Mouse (Mus musculus): ENCODE data around the gene Pitpnc1.
A peak's percentile ranks its signal among the peaks of the same experiment; 100 is the strongest.

Gene Pitpnc1

DNA sequence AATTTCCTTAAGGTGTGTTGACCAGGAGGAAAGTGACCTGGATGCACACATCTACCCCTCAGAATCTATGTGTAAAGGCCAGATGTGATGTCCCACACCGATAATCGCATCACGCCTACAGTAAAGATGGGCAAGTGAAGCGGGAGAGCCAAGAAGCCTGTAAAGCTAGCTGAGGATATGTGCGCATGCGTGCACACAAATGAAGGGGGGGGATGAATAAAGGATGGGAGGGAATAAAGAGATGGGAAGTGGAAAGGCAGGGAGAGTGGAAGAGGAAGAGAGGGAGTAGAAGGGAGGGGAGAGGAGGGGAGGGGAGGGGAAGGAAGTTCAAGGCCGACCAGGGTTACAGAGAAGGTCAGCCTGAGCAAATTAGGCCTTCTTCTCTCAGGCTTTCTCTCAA lies 61.6 kb downstream of the Pitpnc1 start:
- no peak for DNase-seq (ENCODE audit: low read depth, low spot score)

DNA sequence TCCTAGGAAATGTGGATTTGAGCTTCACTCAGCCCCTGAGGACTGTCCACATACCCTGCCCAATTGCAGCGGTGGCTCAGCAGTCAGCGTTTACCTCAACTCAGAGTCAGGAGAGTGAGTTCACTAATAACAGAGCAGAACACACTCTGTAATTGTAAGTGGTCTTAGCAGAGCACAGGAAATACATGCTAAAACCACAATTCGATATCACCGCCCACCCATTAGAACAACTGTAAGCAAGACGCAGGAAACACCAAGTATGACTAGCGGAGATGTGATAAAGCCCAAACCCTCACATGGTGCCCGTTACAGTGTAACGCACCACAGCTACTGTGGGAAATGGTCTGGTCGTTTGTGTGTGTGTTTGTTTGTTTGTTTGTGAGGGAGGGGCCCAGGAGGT lies 62.8 kb downstream of the Pitpnc1 start:
- DNase-seq (ENCODE audit: low read depth, low spot score), result no peak

GRCm38 (mm10) chr11:107405606-107406333 lies 64.7 kb downstream of the Pitpnc1 start:
- no peak for DNase-seq (ENCODE audit: low read depth, low spot score)

DNA sequence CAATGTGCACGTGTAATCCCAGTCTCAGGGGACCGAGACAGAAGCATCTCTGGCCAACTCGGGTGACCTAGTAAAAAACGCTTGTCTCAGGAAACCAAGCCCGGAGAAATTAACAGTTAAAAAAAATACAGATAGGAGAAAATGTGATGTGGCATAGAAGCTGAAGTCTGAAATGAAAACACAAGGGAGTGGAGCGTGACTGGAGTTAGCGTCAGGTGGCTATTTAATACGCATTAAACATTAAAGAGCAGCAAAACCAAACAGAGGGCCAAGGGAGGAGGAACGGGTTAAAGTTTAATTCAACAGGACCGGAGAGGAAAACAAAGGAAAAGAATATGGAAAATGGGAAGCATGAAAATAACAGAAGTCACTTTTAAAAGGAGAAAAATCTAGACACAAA lies 67.2 kb downstream of the Pitpnc1 start:
- no peak for DNase-seq (ENCODE audit: low read depth, low spot score)

DNA sequence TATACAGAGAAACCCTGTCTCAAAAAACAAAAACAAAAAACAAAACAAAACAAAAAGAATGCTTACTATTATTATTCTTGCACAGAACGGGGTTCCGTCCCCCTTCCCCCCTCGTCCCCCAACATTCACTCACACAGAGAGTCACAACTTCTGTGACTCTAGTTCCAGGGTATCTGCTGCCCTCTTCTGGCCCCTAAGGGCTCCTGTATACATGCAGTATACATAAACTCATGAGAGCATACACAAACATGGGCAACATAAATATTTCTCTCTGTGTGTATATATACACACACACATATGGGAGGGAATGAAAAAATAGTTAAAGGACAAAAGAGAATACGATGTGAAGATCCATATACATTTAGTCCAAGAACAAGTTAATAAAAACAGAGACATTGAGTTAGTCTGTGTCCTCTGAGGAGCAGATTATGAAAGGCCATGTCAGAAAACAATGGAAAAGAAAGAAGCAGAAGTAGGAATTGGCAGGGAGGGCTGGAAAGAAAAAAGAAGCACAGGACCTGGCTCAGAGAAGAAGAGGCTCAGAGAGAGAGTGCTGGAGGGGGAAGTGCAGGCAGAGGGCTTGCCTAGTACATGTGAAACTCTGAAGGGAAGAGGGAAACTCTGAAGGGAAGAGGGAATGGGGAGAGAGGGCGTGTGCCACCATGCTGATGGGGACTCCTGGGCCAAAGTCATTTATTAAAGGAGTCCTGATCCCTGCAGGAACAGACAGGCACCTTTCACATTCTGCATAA lies 68.5 kb downstream of the Pitpnc1 start:
- DNase-seq (ENCODE audit: low read depth, low spot score), result no peak

DNA sequence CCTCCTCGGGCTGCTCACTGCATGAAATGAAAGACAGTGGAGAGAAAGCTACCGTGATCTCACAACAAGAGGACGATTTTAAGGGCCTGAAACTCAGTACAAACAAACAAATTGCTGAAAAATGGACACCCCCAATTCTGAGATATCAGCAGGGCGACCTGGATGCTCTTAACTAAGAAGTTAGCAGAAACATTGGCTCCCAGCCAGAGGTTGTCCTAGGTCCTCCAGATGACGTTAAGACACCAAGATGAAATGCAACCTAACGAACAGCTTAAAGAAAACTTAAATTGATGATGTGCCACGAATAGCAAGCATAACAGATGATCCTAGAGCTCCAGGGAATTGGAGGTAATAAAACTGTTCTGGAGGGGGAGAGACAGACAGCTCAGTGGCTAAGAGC lies 69.7 kb downstream of the Pitpnc1 start:
- no peak for DNase-seq (ENCODE audit: low read depth, low spot score)

GRCm38 (mm10) chr11:107400005-107400404 lies 70.5 kb downstream of the Pitpnc1 start:
- no peak for DNase-seq (ENCODE audit: low read depth, low spot score)

GRCm38 (mm10) chr11:107397326-107397998 lies 73.0 kb downstream of the Pitpnc1 start:
- DNase-seq (ENCODE audit: low read depth, low spot score), result no peak

DNA sequence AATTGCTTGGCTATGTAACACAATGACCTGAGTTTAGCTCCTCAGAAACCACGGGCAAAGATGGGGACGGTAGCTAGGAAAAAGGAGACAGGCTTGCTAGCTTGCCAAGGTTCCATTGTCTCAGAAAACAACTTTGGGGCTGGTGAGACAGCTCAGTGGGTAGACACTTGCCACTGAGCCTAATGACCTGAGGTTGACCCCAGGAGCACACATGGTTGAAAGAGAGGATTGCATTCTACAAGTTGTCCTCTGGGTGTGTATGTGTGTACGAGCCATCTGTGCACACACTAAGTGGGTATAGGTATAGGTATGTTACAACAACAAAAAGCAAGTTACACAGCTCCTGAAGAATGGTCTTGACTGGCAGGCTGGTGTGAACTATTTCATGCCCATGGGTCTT lies 76.3 kb downstream of the Pitpnc1 start:
- no peak for DNase-seq (ENCODE audit: low read depth, low spot score)

- peak; percentile 55 for DNase-seq (ENCODE audit: low read depth, low spot score)
These were observed 76.7 kb downstream of the Pitpnc1 start for GRCm38 (mm10) chr11:107393828-107394165.

GRCm38 (mm10) chr11:107393154-107393827 lies 77.2 kb downstream of the Pitpnc1 start:
- DNase-seq (ENCODE audit: low read depth, low spot score), result no peak

GRCm38 (mm10) chr11:107390540-107390939 lies 80.0 kb downstream of the Pitpnc1 start:
- DNase-seq (ENCODE audit: low read depth, low spot score), result no peak

GRCm38 (mm10) chr11:107390001-107390400 lies 80.5 kb downstream of the Pitpnc1 start:
- DNase-seq (ENCODE audit: low read depth, low spot score), result no peak

- DNase-seq (ENCODE audit: low read depth, low spot score), result no peak
These were observed 84.0 kb downstream of the Pitpnc1 start for GRCm38 (mm10) chr11:107386481-107386880.

- no peak for DNase-seq (ENCODE audit: low read depth, low spot score)
These were observed 85.2 kb downstream of the Pitpnc1 start for GRCm38 (mm10) chr11:107385306-107385705.

DNA sequence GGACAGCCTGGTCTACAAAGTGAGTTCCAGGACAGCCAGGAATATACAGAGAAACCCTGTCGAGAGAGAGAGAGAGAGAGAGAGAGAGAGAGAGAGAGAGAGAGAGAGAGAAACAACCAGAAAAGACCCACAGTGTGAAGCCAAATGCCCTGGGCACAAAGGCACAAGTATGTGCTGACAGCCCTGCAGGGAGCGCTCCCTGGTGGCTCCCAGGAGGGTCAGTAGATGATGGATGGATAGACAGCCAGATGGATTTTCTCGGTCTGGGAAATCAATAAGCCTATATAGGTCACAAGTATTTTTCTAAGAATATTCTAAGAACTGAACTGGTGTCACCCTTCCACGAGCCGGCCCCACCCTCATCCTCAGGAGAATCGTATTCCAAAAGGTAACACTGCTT lies 86.5 kb downstream of the Pitpnc1 start:
- no peak for DNase-seq (ENCODE audit: low read depth, low spot score)

DNA sequence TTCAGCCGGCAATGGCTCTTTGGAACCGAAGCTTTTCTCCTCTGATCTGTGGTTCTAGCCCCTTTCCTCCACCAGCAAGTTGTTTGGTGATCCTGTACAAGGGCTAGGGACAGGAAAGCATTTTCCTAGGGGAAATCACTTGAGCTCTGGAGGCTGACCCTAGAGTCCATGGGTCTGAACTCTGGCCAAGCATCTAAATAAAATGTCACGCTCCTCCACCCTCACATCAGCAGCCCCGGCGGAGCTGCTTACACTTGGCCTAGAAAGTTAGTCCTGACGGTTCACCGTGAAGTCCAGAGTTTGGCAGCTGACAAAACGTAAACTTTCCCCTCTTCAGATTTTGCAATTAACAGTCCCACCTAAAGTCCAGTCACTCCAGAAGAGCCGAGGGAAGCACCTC lies 90.5 kb downstream of the Pitpnc1 start:
- no peak for DNase-seq (ENCODE audit: low read depth, low spot score)

GRCm38 (mm10) chr11:107379089-107379845 lies 91.2 kb downstream of the Pitpnc1 start:
- no peak for DNase-seq (ENCODE audit: low read depth, low spot score)

DNA sequence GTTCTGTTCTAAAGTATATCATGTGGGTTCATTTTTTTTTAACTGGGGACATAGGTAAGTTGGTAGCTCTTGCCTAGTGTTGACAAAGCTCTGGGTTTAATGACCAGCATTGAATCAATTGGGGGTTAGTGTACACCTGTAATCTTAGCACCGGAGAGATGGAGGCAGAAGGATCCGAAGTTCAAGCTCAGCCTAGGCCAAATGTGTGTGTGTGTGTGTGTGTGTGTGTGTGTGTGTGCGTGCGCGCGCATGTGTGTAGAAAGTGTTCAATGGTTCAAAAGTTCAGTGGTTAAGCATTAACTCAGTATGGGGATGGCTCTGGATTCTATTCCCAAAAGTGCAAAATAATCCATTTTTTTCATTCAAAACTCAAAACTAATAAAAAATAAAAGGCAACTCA lies 93.2 kb downstream of the Pitpnc1 start:
- no peak for DNase-seq (ENCODE audit: low read depth, low spot score)

GRCm38 (mm10) chr11:107376272-107376671 lies 94.2 kb downstream of the Pitpnc1 start:
- no peak for DNase-seq (ENCODE audit: low read depth, low spot score)

GRCm38 (mm10) chr11:107375816-107376215 lies 94.7 kb downstream of the Pitpnc1 start:
- no peak for DNase-seq (ENCODE audit: low read depth, low spot score)

All from telencephalon, adult 2 months (tissue).